In genomic region chr5:119669741-119670565, GRCm38 (mm10) we compare ENCODE assay signal across 8 mouse cellular contexts. TPM values are rescaled to one million over a fixed set of nuclear protein-coding genes. Genes with fewer than 3 reads are reported as not detected.
DNase-seq lines count a peak whose midpoint lies in the region; ATAC-seq and TF ChIP-seq lines count a peak whose summit lies in the region.

No protein-coding gene starts in this region.

- peak overlapping the region; percentile 65 for H3K4me3 ChIP-seq in kidney, postnatal 0 days (replicated peaks; ENCODE audit: low read depth, low read length)
- H3K4me3 ChIP-seq in midbrain, embryonic 15.5 days, result peak overlapping the region; percentile 17

- no peaks in the 10 kb centered on the region for H3K9me3 ChIP-seq in kidney, postnatal 0 days (replicated peaks; ENCODE audit: low read length)
- no peaks in the 10 kb centered on the region for H3K9me3 ChIP-seq in midbrain, embryonic 15.5 days

- DNase-seq in adrenal gland, adult (ENCODE audit: inconsistent age in 2 of 2, low spot score in 1 of 2), result peak; percentile 76 to 91
- DNase-seq in adrenal gland, postnatal 4 days (ENCODE audit: low spot score in 2 of 2), result no peak
- peak; percentile 81 for DNase-seq in Muller cell, postnatal 12 days (ENCODE audit: inconsistent ontology term)
- DNase-seq in gastrocnemius, postnatal 10 days, result peak; percentile 48
- DNase-seq in kidney, postnatal 0 days (ENCODE audit: low spot score), result no peak
- DNase-seq in cerebellum, adult 11 months, result no peak

- no peak for TF ChIP-seq CTCF in kidney, postnatal 0 days (IDR thresholded peaks at IDR 0.05; ENCODE audit: low read depth)

- peaks cover 50% of the 10 kb centered on the region for H3K27me3 ChIP-seq in kidney, postnatal 0 days (ENCODE audit: insufficient read depth, low read length)
- H3K27me3 ChIP-seq in midbrain, embryonic 15.5 days (replicated peaks), result peaks cover 79% of the 10 kb centered on the region

- peak overlapping the region; percentile 71 for H3K4me2 ChIP-seq in kidney, postnatal 0 days (ENCODE audit: low read length)
- H3K4me2 ChIP-seq in midbrain, embryonic 15.5 days, result peak overlapping the region; percentile 44

- peak overlapping the region; percentile 91 for H3K27ac ChIP-seq in kidney, postnatal 0 days
- no peak overlapping the region for H3K27ac ChIP-seq in midbrain, embryonic 15.5 days

- no peak; the same call in 1 of the 2 replicates for ATAC-seq in kidney, postnatal 0 days (replicated peaks; ENCODE audit: low FRiP score, low read depth)
- no peak for ATAC-seq in midbrain, embryonic 15.5 days (replicated peaks)
- ATAC-seq in activated CD4-positive, CD25-positive, alpha-beta regulatory T cell, adult 4 months, result no peak

- H3K4me1 ChIP-seq in kidney, postnatal 0 days (replicated peaks; ENCODE audit: insufficient read depth, low read length), result no peaks in the 10 kb centered on the region
- peaks cover 15% of the 10 kb centered on the region for H3K4me1 ChIP-seq in midbrain, embryonic 15.5 days

- no peaks in the 10 kb centered on the region for H3K36me3 ChIP-seq in kidney, postnatal 0 days (ENCODE audit: insufficient read depth, low read length)
- no peaks in the 10 kb centered on the region for H3K36me3 ChIP-seq in midbrain, embryonic 15.5 days (replicated peaks)

- peak overlapping the region; percentile 79 for H3K9ac ChIP-seq in kidney, postnatal 0 days (ENCODE audit: low read depth, low read length)
- H3K9ac ChIP-seq in midbrain, embryonic 15.5 days, result no peak overlapping the region

- WGBS in kidney, postnatal 0 days, result 2% methylated on average over 61 of the region's 61 CpGs
- WGBS in midbrain, embryonic 15.5 days, result 1% methylated on average over 61 of the region's 61 CpGs

RNA-seq across cellular contexts. Expression of gene Tbx3, which starts 0.5 kb away (rescaled TPM):
- 100 to 1,000 TPM; 179 to 231 TPM for total RNA-seq in adrenal gland, postnatal 4 days (2021)
- 1 to 10 TPM; 7.0 to 9.7 TPM for total RNA-seq in gastrocnemius, postnatal 10 days (2021)
- polyA plus RNA-seq in kidney, postnatal 0 days (2015; fragmentation: Nextera tagmentation; extraction: Ambion mirVana), result 32.9 and 36.8 TPM in 2 replicates
- 2.9 and 4.7 TPM in 2 replicates for polyA plus RNA-seq in midbrain, embryonic 15.5 days (2015; fragmentation: Nextera tagmentation; extraction: Ambion mirVana)
- polyA plus RNA-seq in activated CD4-positive, CD25-positive, alpha-beta regulatory T cell, adult 4 months (2017; shearing (Covaris generic)), result not detected

Comparison
In these comparisons a context has a peak if more than half of its experiments do, and no peak if none do; other contexts are left out.
1. DNase-seq: peak in adrenal gland, adult (2 of 2), Muller cell, postnatal 12 days (single experiment) and gastrocnemius, postnatal 10 days (single experiment); none in adrenal gland, postnatal 4 days (0 of 2), kidney, postnatal 0 days (single experiment) and cerebellum, adult 11 months (single experiment).